Mouse (Mus musculus): ENCODE results near the gene Fbrsl1.

- TF ChIP-seq ZC3H11A (IDR thresholded peaks at IDR 0.05; ENCODE audit: borderline replicate concordance, low read depth, low read length) (no peak), MAFK (IDR thresholded peaks at IDR 0.05; ENCODE audit: insufficient read depth, low read depth, low read length) (no peak)
These were observed 49.3 kb upstream of the Fbrsl1 start for GRCm38 (mm10) chr5:110497556-110497955.
